Comparison of ENCODE assay signal across 8 mouse cellular contexts in genomic region chr6:120579831-120580712, GRCm38 (mm10). TPM values are rescaled to one million over a fixed set of nuclear protein-coding genes. Genes with fewer than 3 reads are reported as not detected.
DNase-seq lines count a peak whose midpoint lies in the region; ATAC-seq and TF ChIP-seq lines count a peak whose summit lies in the region.

No protein-coding gene starts in this region.

- H3K4me3 ChIP-seq in bone marrow, adult 2 months (replicated peaks; ENCODE audit: control insufficient read depth, low read depth, low read length): peak overlapping the region; percentile 24
- H3K4me3 ChIP-seq in embryonic facial prominence, embryonic 14.5 days (ENCODE audit: low read depth, low read length): peak overlapping the region; percentile 40
- H3K4me3 ChIP-seq in heart, embryonic 12.5 days: peak overlapping the region; percentile 57
- peak overlapping the region; percentile 59 for H3K4me3 ChIP-seq in liver, embryonic 15.5 days (replicated peaks)
- H3K4me3 ChIP-seq in neural tube, embryonic 11.5 days (ENCODE audit: low read depth, low read length): peak overlapping the region; percentile 29

- H3K9me3 ChIP-seq in embryonic facial prominence, embryonic 14.5 days (ENCODE audit: control insufficient read depth, low read length): no peaks in the 10 kb centered on the region
- no peaks in the 10 kb centered on the region for H3K9me3 ChIP-seq in heart, embryonic 12.5 days (replicated peaks)
- no peaks in the 10 kb centered on the region for H3K9me3 ChIP-seq in liver, embryonic 15.5 days (replicated peaks)
- no peaks in the 10 kb centered on the region for H3K9me3 ChIP-seq in neural tube, embryonic 11.5 days (ENCODE audit: control insufficient read depth, low read length)

- peak overlapping the region; percentile 47 for H3K9ac ChIP-seq in embryonic facial prominence, embryonic 14.5 days (ENCODE audit: low read depth, low read length)
- peak overlapping the region; percentile 67 for H3K9ac ChIP-seq in heart, embryonic 12.5 days
- H3K9ac ChIP-seq in liver, embryonic 15.5 days: peak overlapping the region; percentile 66
- peak overlapping the region; percentile 45 for H3K9ac ChIP-seq in neural tube, embryonic 11.5 days (ENCODE audit: low read length)

- no peaks in the 10 kb centered on the region for H3K27me3 ChIP-seq in embryonic facial prominence, embryonic 14.5 days (replicated peaks; ENCODE audit: control insufficient read depth, insufficient read depth, low read length)
- H3K27me3 ChIP-seq in heart, embryonic 12.5 days (replicated peaks): peaks cover 8% of the 10 kb centered on the region; the same call in 1 of the 2 replicates
- no peaks in the 10 kb centered on the region; the same call in 1 of the 2 replicates for H3K27me3 ChIP-seq in liver, embryonic 15.5 days
- no peaks in the 10 kb centered on the region for H3K27me3 ChIP-seq in neural tube, embryonic 11.5 days (ENCODE audit: control insufficient read depth, insufficient read depth, low read length)

- peak overlapping the region; percentile 78 for H3K27ac ChIP-seq in bone marrow, adult 2 months (ENCODE audit: control insufficient read depth, insufficient read depth, low read depth, low read length, poor library complexity)
- peak overlapping the region; percentile 50 for H3K27ac ChIP-seq in embryonic facial prominence, embryonic 14.5 days (replicated peaks; ENCODE audit: low read depth, low read length)
- H3K27ac ChIP-seq in heart, embryonic 12.5 days (ENCODE audit: poor library complexity, severe bottlenecking): no peak overlapping the region; the same call in 1 of the 2 replicates
- peak overlapping the region; percentile 89 for H3K27ac ChIP-seq in liver, embryonic 15.5 days (replicated peaks)
- peak overlapping the region; percentile 64 for H3K27ac ChIP-seq in neural tube, embryonic 11.5 days (ENCODE audit: low read depth, low read length)

- TF ChIP-seq POLR2A in bone marrow, adult 2 months (IDR thresholded peaks at IDR 0.05; ENCODE audit: borderline replicate concordance, control insufficient read depth, low read depth, low read length): peak; percentile 59; the same call in 1 of the 2 replicates

- peak; percentile 92 for DNase-seq in embryonic facial prominence, embryonic 14.5 days (ENCODE audit: low spot score)
- DNase-seq in kidney, postnatal 14 days: peak; percentile 70
- peak; percentile 80 for DNase-seq in neural tube, embryonic 11.5 days (ENCODE audit: low spot score)
- DNase-seq in testis, postnatal 14 days (ENCODE audit: low spot score): peak; percentile 30

- peak; percentile 89 for ATAC-seq in CD4-positive, CD25-positive, alpha-beta regulatory T cell, adult 4 months
- peak; percentile 94 for ATAC-seq in embryonic facial prominence, embryonic 14.5 days (ENCODE audit: low read depth)
- peak; percentile 92 for ATAC-seq in heart, embryonic 12.5 days (ENCODE audit: insufficient number of reproducible peaks, low FRiP score)
- ATAC-seq in liver, embryonic 15.5 days (ENCODE audit: insufficient read depth): peak; percentile 98
- peak; percentile 90 for ATAC-seq in neural tube, embryonic 11.5 days (ENCODE audit: insufficient read depth, low FRiP score, low TSS enrichment)

- under 1% methylated on average over 21 of the region's 23 CpGs for WGBS in bone marrow, adult 2 months
- whole genome bisulfite sequencing in embryonic facial prominence, embryonic 14.5 days: 0% methylated on average over 17 of the region's 23 CpGs
- WGBS in heart, embryonic 12.5 days: under 1% methylated on average over 22 of the region's 23 CpGs
- under 1% methylated on average over 21 of the region's 23 CpGs for WGBS in liver, embryonic 15.5 days (ENCODE audit: insufficient replicate concordance)
- under 1% methylated on average over 22 of the region's 23 CpGs for WGBS in neural tube, embryonic 11.5 days

- no peak; the same call in none of the 2 replicates for TF ChIP-seq CTCF in bone marrow, adult 2 months (IDR thresholded peaks at IDR 0.05; ENCODE audit: control insufficient read depth, insufficient read depth, low read length)

- H3K36me3 ChIP-seq in embryonic facial prominence, embryonic 14.5 days (ENCODE audit: control insufficient read depth, insufficient read depth, low read length): no peaks in the 10 kb centered on the region
- H3K36me3 ChIP-seq in heart, embryonic 12.5 days: no peaks in the 10 kb centered on the region
- no peaks in the 10 kb centered on the region for H3K36me3 ChIP-seq in liver, embryonic 15.5 days (replicated peaks)
- H3K36me3 ChIP-seq in neural tube, embryonic 11.5 days (ENCODE audit: control insufficient read depth, insufficient read depth, low read length): no peaks in the 10 kb centered on the region

- H3K4me2 ChIP-seq in embryonic facial prominence, embryonic 14.5 days (ENCODE audit: low read depth, low read length): peak overlapping the region; percentile 89
- H3K4me2 ChIP-seq in heart, embryonic 12.5 days: peak overlapping the region; percentile 97
- H3K4me2 ChIP-seq in liver, embryonic 15.5 days: peak overlapping the region; percentile 96
- peak overlapping the region; percentile 78 for H3K4me2 ChIP-seq in neural tube, embryonic 11.5 days (ENCODE audit: low read depth)

- peaks cover 1% of the 10 kb centered on the region for H3K4me1 ChIP-seq in bone marrow, adult 2 months (ENCODE audit: control insufficient read depth, insufficient read depth, low read length)
- H3K4me1 ChIP-seq in embryonic facial prominence, embryonic 14.5 days (ENCODE audit: control insufficient read depth, insufficient read depth, low read length): peaks cover 19% of the 10 kb centered on the region
- peaks cover 20% of the 10 kb centered on the region for H3K4me1 ChIP-seq in heart, embryonic 12.5 days (replicated peaks)
- H3K4me1 ChIP-seq in liver, embryonic 15.5 days (replicated peaks): peaks cover 49% of the 10 kb centered on the region
- H3K4me1 ChIP-seq in neural tube, embryonic 11.5 days (ENCODE audit: control insufficient read depth, insufficient read depth, low read length): peaks cover 18% of the 10 kb centered on the region

RNA-seq across cellular contexts. Expression of gene Hdhd5, which starts 49.0 kb away (rescaled TPM):
- 10 to 100 TPM; 43.4 to 59.7 TPM for polyA plus RNA-seq in CD4-positive, CD25-positive, alpha-beta regulatory T cell, adult 4 months (2017; shearing (Covaris generic))
- polyA plus RNA-seq in bone marrow, adult 2 months (2011; ENCODE audit: insufficient read depth, insufficient read length, low replicate concordance, missing spikeins): 17.1 and 25.3 TPM in 2 replicates
- 7.4 and 11.0 TPM in 2 replicates for polyA plus RNA-seq in embryonic facial prominence, embryonic 14.5 days (2014; fragmentation: Nextera tagmentation; extraction: Ambion mirVana)
- polyA plus RNA-seq in heart, embryonic 12.5 days (2016; fragmentation: Nextera tagmentation; extraction: Ambion mirVana): 16.0 and 17.9 TPM in 2 replicates
- polyA plus RNA-seq in liver, embryonic 15.5 days (2015; fragmentation: Nextera tagmentation; extraction: Ambion mirVana): 9.9 and 11.6 TPM in 2 replicates
- 15.7 and 16.8 TPM in 2 replicates for polyA plus RNA-seq in neural tube, embryonic 11.5 days (2014; fragmentation: Nextera tagmentation; extraction: Ambion mirVana)

Comparison
In these comparisons a context has a peak if more than half of its experiments do, and no peak if none do; other contexts are left out.
1. DNase-seq: peak in every context shown above with its lines; median percentile 92 in embryonic facial prominence, embryonic 14.5 days; 80 in neural tube, embryonic 11.5 days; 70 in kidney, postnatal 14 days; 30 in testis, postnatal 14 days.